Mouse (Mus musculus) embryonic fibroblast, embryonic 13.5 days (primary cell): ENCODE results near the gene Araf.

Experiments
- CTCF ChIP-seq: IDR thresholded peaks from 2 replicates; pipeline ENCODE4 v1.5.1; 2011; ENCODE audit warnings: mild to moderate bottlenecking, control low read depth, low read length, moderate library complexity, borderline replicate concordance; ENCODE audit not compliant: insufficient read depth
- POLR2A ChIP-seq: IDR thresholded peaks from 2 replicates; pipeline ENCODE4 v1.6.1; 2011; ENCODE audit warnings: low read depth, mild to moderate bottlenecking, control low read depth, low read length, moderate library complexity

DNA sequence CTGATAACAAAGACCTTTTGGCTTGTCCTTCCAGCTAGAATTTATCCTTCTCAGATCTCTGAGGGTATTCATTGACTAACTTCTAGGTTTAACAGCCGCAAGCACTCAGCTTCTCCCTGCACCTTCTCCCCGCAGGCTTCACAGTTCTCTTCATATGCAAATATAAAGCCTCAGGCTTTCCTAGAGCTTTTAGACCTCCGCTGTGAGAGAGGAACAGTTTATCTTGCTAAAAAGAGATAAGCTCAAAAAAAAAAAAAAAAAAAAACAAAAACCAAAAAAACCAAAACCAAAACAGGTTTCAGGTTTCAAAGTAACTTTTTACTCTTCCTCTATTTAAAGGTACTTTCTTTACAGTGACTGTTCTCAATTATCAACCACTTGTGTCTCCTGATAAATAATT lies 5.2 kb upstream of the Araf start:
- TF ChIP-seq CTCF (no peak), POLR2A (no peak)
